Mouse (Mus musculus): Measurements from ENCODE around the gene Acot4. TPM values are rescaled to one million over a fixed set of nuclear protein-coding genes. Genes with fewer than 3 reads are reported as not detected.
"Not testable (repeated sequence)": the region's sequence is repeated elsewhere in the genome, so short reads cannot be mapped to it uniquely, and the experiment has no call there.

Acot4 gene
- total and polyA plus RNA-seq, 3 experiments, result 2.3 to 5.6 (median 3.1) TPM

- no peak for DNase-seq
Observed at GRCm38 (mm10) chr12:84077371-84077990, 39.3 kb downstream of the Acot4 start.

DNA sequence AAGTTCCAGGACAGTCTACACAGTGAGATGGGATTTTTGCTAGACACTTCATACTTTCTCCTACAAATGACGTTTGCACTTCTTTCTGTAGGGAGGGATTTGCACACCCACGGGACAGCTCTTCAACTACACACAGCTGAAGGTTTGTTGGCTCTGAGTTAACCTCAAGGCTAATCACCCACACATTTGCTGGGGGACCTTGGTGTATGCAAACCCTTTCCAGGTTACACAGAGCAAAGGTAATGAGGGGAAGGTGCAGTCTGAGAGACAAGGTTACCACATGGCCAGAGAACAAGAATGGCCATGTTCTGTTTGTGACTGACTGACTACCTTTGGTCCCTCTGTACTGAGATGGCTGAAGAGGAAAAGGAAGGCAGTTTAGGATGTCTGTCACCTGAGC lies 45.7 kb downstream of the Acot4 start:
- no peak for DNase-seq

- DNase-seq, result no peak
Observed at GRCm38 (mm10) chr12:84084581-84084980, 46.4 kb downstream of the Acot4 start.

DNA sequence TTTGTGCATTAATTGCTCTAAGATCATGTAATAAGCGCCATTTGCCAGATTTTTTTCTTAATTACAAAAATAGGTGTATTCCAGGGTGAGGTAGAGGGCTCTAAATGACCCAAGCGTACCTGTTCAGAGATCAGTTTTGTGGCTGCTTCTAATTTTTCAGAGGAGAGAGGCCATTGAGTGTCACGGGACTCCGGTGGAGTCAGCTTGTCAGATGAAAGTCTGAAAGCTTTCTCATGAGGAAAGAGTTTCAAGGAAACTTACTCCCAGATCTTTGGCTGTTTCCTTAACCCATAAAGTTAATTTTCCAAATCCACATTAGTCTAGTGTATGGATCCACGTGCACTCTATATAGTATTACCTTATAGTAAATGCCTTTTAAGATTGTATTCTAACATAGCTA lies 56.5 kb downstream of the Acot4 start:
- not testable (repeated sequence) for DNase-seq

Other genes starting within 250 kb of the Acot4 start
- 10 to 100 TPM; 49.9 to 53.8 TPM for gene Numb, start 116.4 kb upstream of the Acot4 start, total RNA-seq (2021)
- gene Numb, start 116.4 kb upstream of the Acot4 start, polyA plus RNA-seq (2012; rRNA removed), result 68.9 and 69.9 TPM in 2 replicates
- 10 to 100 TPM; 11.9 to 12.4 TPM for gene Riox1, start 87.8 kb upstream of the Acot4 start, total RNA-seq (2021)
- 27.4 and 34.8 TPM in 2 replicates for gene Riox1, start 87.8 kb upstream of the Acot4 start, polyA plus RNA-seq (2012; rRNA removed)
- gene Heatr4, start 53.5 kb upstream of the Acot4 start, total RNA-seq (2021), result not detected
- not detected in 2 replicates for gene Heatr4, start 53.5 kb upstream of the Acot4 start, polyA plus RNA-seq (2012; rRNA removed)
- gene Acot2, start 50.5 kb upstream of the Acot4 start, total RNA-seq (2021), result 10 to 100 TPM; 19.5 to 26.1 TPM
- 20.9 and 31.7 TPM in 2 replicates for gene Acot2, start 50.5 kb upstream of the Acot4 start, polyA plus RNA-seq (2012; rRNA removed)
- gene Acot1, start 28.9 kb upstream of the Acot4 start, total RNA-seq (2021), result 10 to 100 TPM; 11.8 TPM
- gene Acot1, start 28.9 kb upstream of the Acot4 start, polyA plus RNA-seq (2012; rRNA removed), result 2.9 and 4.1 TPM in 2 replicates
- gene Gm49366, start 556 bp downstream of the Acot4 start, total RNA-seq (2021), result not detected
- gene Gm49366, start 556 bp downstream of the Acot4 start, polyA plus RNA-seq (2012; rRNA removed), result not detected in 2 replicates
- under 1 TPM; 0.14 to 0.46 TPM for gene Acot3, start 13.8 kb downstream of the Acot4 start, total RNA-seq (2021)
- 0.47 and 1.0 TPM in 2 replicates for gene Acot3, start 13.8 kb downstream of the Acot4 start, polyA plus RNA-seq (2012; rRNA removed)
- gene Acot5, start 30.9 kb downstream of the Acot4 start, total RNA-seq (2021), result under 1 TPM; 0.23 to 0.35 TPM
- gene Acot5, start 30.9 kb downstream of the Acot4 start, polyA plus RNA-seq (2012; rRNA removed), result 0.19 and 0.52 TPM in 2 replicates
- gene Acot6, start 62.3 kb downstream of the Acot4 start, total RNA-seq (2021), result 1 to 10 TPM; 3.9 to 6.0 TPM
- 4.6 and 5.6 TPM in 2 replicates for gene Acot6, start 62.3 kb downstream of the Acot4 start, polyA plus RNA-seq (2012; rRNA removed)
- gene Dnal1, start 76.0 kb downstream of the Acot4 start, total RNA-seq (2021), result 10 to 100 TPM; 15.7 to 18.6 TPM
- 2.6 and 3.3 TPM in 2 replicates for gene Dnal1, start 76.0 kb downstream of the Acot4 start, polyA plus RNA-seq (2012; rRNA removed)
- under 1 TPM; 0.28 to 0.43 TPM for gene Pnma1, start 110.1 kb downstream of the Acot4 start, total RNA-seq (2021)
- 0.15 TPM in 1 of 2 replicates, not detected in the other for gene Pnma1, start 110.1 kb downstream of the Acot4 start, polyA plus RNA-seq (2012; rRNA removed)
- 10 to 100 TPM; 17.0 to 22.7 TPM for gene Elmsan1, start 180.5 kb downstream of the Acot4 start, total RNA-seq (2021)
- 14.4 and 20.4 TPM in 2 replicates for gene Elmsan1, start 180.5 kb downstream of the Acot4 start, polyA plus RNA-seq (2012; rRNA removed)
- 10 to 100 TPM; 75.1 to 99.4 TPM for gene Ptgr2, start 246.9 kb downstream of the Acot4 start, total RNA-seq (2021)
- gene Ptgr2, start 246.9 kb downstream of the Acot4 start, polyA plus RNA-seq (2012; rRNA removed), result 4.2 and 7.6 TPM in 2 replicates